Mouse (Mus musculus) lung, postnatal 0 days (tissue): ENCODE data around the gene Trh. TPM values are rescaled to one million over a fixed set of nuclear protein-coding genes. Genes with fewer than 3 reads are reported as not detected.
A peak's percentile ranks its signal among the peaks of the same experiment; 100 is the strongest.

ENCODE experiments used
- ATAC-seq: fragments of 200-750 bp; cut with Nextera tagmentation; 2 replicates; pipeline ENCODE4 v1.8.0; 2017; ENCODE audit warnings: moderate library complexity
- DNase-seq: peaks from one replicate; pipeline ENCODE4 v3.0.0-alpha.2; 2016; ENCODE audit warnings: low spot score
- H3K27ac ChIP-seq: fragments of 300-500 bp; sonication (generic); 2 replicates; pipeline ENCODE4 v1.5.1; 2014; ENCODE audit warnings: antibody characterized with exemption, mild to moderate bottlenecking, low read length, mixed read lengths
- H3K27me3 ChIP-seq: fragments of 300-500 bp; sonication (generic); replicated peaks from 2 replicates; pipeline ENCODE4 v1.6.1; 2014; ENCODE audit warnings: low read length, mixed read lengths; ENCODE audit not compliant: insufficient read depth
- H3K36me3 ChIP-seq: fragments of 300-500 bp; sonication (generic); 2 replicates; pipeline ENCODE4 v1.6.1; 2014; ENCODE audit warnings: low read length, mixed read lengths; ENCODE audit not compliant: insufficient read depth
- H3K4me1 ChIP-seq: fragments of 300-500 bp; sonication (generic); 2 replicates; pipeline ENCODE4 v1.6.1; 2014; ENCODE audit warnings: antibody characterized with exemption, low read depth, low read length, mixed read lengths; ENCODE audit not compliant: insufficient read depth
- H3K4me2 ChIP-seq: fragments of 300-500 bp; sonication (generic); replicated peaks from 2 replicates; pipeline ENCODE4 v1.6.1; 2014; ENCODE audit warnings: low read depth, mild to moderate bottlenecking, low read length, moderate library complexity, mixed read lengths
- H3K4me3 ChIP-seq: fragments of 300-500 bp; sonication (generic); 2 replicates; pipeline ENCODE4 v1.5.1; 2014; ENCODE audit warnings: low read depth, low read length
- H3K9ac ChIP-seq: fragments of 300-500 bp; sonication (generic); replicated peaks from 2 replicates; pipeline ENCODE4 v1.6.1; 2014; ENCODE audit warnings: low read depth, mild to moderate bottlenecking
- H3K9me3 ChIP-seq: fragments of 300-500 bp; sonication (generic); 2 replicates; pipeline ENCODE4 v1.6.1; 2016; ENCODE audit warnings: low read length, mixed read lengths
- CTCF ChIP-seq: IDR thresholded peaks from 2 replicates; pipeline ENCODE4 v1.5.1; 2016; ENCODE audit warnings: antibody characterized with exemption, mild to moderate bottlenecking
- EP300 ChIP-seq: IDR thresholded peaks from 2 replicates; pipeline ENCODE4 v1.6.1; 2016; ENCODE audit warnings: antibody characterized with exemption, mild to moderate bottlenecking, control low read depth
- WGBS: fragments of 180-500 bp; shearing (Covaris S2); extraction: QIAGEN DNeasy Blood & Tissue Kit; methylation state at CpG from one replicate; pipeline ENCODE4 v1.1.7; 2014; 5-methylcytosine and 5-hydroxymethylcytosine counted together
- polyA plus RNA-seq: library from polyadenylated mRNA; unstranded; fragments of >200 nt; fragmentation: Nextera tagmentation; extraction: Ambion mirVana; gene quantifications from 2 replicates; pipeline ENCODE4 v1.2.1, GENCODE M21; 2015

Gene Trh
- polyA plus RNA-seq, 1 experiment from 2014 or later, result 0.47 TPM

DNA sequence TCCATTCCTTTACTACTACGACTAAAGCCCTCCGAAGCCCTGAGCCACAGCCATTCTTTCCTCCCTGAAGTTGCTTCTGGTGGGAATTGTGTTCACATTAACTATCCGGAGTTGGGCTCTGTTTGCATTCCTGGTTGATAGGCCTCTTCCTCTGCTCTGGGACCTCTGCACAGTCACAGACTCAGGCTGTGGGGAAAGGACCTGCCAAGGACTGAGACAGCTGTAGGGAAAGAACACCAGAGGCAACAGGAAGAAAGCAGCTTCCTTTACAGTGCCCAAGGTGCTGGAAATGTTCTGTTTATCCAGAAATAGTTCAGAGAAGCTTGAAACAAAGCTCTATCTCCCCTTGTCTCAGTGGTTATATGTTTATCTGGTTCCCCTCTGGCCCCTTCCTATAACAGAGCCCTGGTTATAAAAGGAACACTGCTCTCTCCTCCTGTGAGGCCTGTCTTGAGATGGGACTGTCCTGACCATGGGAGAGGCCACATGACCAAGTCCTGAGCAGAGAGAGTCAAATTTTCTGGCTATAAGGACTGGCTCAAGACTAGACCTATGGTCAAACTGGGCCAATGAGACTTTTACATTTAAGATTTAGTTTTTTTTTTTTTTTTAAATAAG, 8.9 kb upstream of the Trh start:
- no peak for ATAC-seq
- no peak overlapping the region for H3K27ac ChIP-seq

GRCm38 (mm10) chr6:92247215-92247919, 2.9 kb upstream of the Trh start:
- no peak overlapping the region for H3K4me3 ChIP-seq
- no peak for TF ChIP-seq EP300
- TF ChIP-seq CTCF, result no peak
- ATAC-seq, result no peak
- no peaks in the 10 kb centered on the region for H3K9me3 ChIP-seq
- H3K27me3 ChIP-seq, result 0 out of 2 replicates have a peak, but pooled peaks cover 8% of the 10 kb centered on the region
- H3K9ac ChIP-seq, result no peak overlapping the region
- no peak for DNase-seq
- WGBS, result 38% methylated on average over 7 of the region's 7 CpGs
- H3K4me1 ChIP-seq, result 0 out of 2 replicates have a peak, but pooled peaks cover 4% of the 10 kb centered on the region
- no peak overlapping the region for H3K27ac ChIP-seq
- no peaks in the 10 kb centered on the region for H3K36me3 ChIP-seq
- no peak overlapping the region for H3K4me2 ChIP-seq

More for the DNA sequence above, 8.9 kb upstream of the Trh start:
- Histone ChIP-seq H3K4me1 (no peaks in the 10 kb centered on the region), H3K4me3 (no peak overlapping the region), H3K27me3 (no peaks in the 10 kb centered on the region), H3K9ac (no peak overlapping the region), H3K4me2 (no peak overlapping the region), H3K36me3 (no peaks in the 10 kb centered on the region), H3K9me3 (no peaks in the 10 kb centered on the region)
- TF ChIP-seq CTCF, result no peak
- TF ChIP-seq EP300, result no peak
- DNase-seq, result no peak
- WGBS, result 41% methylated on average over 3 of the region's 3 CpGs

- TF ChIP-seq EP300 (no peak), CTCF (no peak)
- 0 out of 2 replicates have a peak, but pooled peaks cover 4% of the 10 kb centered on the region for H3K4me1 ChIP-seq
- H3K9me3 ChIP-seq, result no peaks in the 10 kb centered on the region
- H3K27ac ChIP-seq, result no peak overlapping the region
- 38% methylated on average over 3 of the region's 3 CpGs for WGBS
- no peak overlapping the region for H3K4me3 ChIP-seq
- H3K4me2 ChIP-seq, result no peak overlapping the region
- no peak for DNase-seq
- H3K9ac ChIP-seq, result no peak overlapping the region
- no peak for ATAC-seq
- H3K27me3 ChIP-seq, result 0 out of 2 replicates have a peak, but pooled peaks cover 8% of the 10 kb centered on the region
- H3K36me3 ChIP-seq, result no peaks in the 10 kb centered on the region
These were observed 1.9 kb upstream of the Trh start for GRCm38 (mm10) chr6:92246335-92246734.

GRCm38 (mm10) chr6:92241178-92241906, 3.1 kb downstream of the Trh start:
- no peak overlapping the region for H3K4me3 ChIP-seq
- 0 out of 2 replicates have a peak, but pooled peaks cover 4% of the 10 kb centered on the region for H3K4me1 ChIP-seq
- 0 out of 2 replicates have a peak, but pooled peaks cover 8% of the 10 kb centered on the region for H3K27me3 ChIP-seq
- no peak for TF ChIP-seq EP300
- no peak for TF ChIP-seq CTCF
- no peak overlapping the region for H3K9ac ChIP-seq
- H3K36me3 ChIP-seq, result no peaks in the 10 kb centered on the region
- H3K4me2 ChIP-seq, result no peak overlapping the region
- no peak overlapping the region for H3K27ac ChIP-seq
- 61% methylated on average over 3 of the region's 3 CpGs for WGBS
- peak; percentile 91 for ATAC-seq
- peak; percentile 60 for DNase-seq
- H3K9me3 ChIP-seq, result no peaks in the 10 kb centered on the region

DNA sequence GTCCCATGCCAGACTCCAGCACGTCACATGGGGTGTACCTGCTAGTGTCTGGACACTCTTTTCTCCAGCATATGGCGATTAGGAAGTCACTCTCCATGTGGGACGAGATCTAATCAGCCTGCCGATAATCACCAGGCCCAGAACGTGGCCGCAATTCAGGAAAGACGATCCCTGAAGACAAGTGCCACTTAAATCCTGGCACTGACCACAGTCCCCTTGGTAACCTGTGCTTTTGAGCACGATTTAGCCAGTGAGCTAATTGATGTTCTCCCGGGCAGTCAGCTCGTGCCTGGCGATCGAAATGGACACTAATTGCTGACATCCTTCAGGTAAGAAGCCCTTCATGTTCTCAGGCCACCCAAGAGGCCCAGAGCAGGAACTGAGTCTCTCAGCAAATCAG, 9.4 kb downstream of the Trh start:
- TF ChIP-seq EP300 (no peak), CTCF (no peak)
- Histone ChIP-seq H3K36me3 (no peaks in the 10 kb centered on the region), H3K9ac (no peak overlapping the region), H3K4me2 (no peak overlapping the region), H3K9me3 (no peaks in the 10 kb centered on the region), H3K4me3 (no peak overlapping the region), H3K4me1 (no peaks in the 10 kb centered on the region), H3K27ac (no peak overlapping the region), H3K27me3 (no peaks in the 10 kb centered on the region)
- no peak for DNase-seq
- no peak for ATAC-seq
- 51% methylated on average over 12 of the region's 12 CpGs for whole genome bisulfite sequencing

DNA sequence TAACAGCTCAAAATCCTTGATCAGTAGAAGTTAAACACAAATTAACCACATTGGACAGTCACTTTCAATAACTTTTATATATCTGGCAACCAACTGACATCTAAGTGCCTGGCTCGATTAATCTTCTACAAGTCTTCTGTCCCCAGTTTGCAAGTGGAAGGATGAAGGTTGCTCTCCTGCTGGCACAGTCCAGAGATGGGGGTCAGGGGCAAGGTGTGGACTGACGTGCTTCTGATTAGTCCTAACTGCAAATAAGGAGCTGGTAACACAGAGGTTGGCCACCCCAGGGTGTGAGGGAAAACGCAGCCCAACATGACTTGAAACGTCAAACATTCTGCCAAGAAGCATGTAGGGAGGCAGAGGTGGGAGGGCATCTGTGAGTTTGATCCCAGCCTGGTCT, 12.7 kb downstream of the Trh start:
- Histone ChIP-seq H3K4me1 (no peaks in the 10 kb centered on the region), H3K27me3 (no peaks in the 10 kb centered on the region), H3K4me3 (no peak overlapping the region), H3K9me3 (no peaks in the 10 kb centered on the region), H3K4me2 (no peak overlapping the region), H3K36me3 (no peaks in the 10 kb centered on the region), H3K27ac (no peak overlapping the region), H3K9ac (no peak overlapping the region)
- ATAC-seq (no peak), DNase-seq (no peak)
- TF ChIP-seq CTCF (no peak), EP300 (no peak)
- 42% methylated on average over 4 of the region's 4 CpGs for WGBS
